Mouse (Mus musculus) forebrain, embryonic 11.5 days (tissue): ENCODE data around the gene Rab11fip4. TPM values are rescaled to one million over a fixed set of nuclear protein-coding genes. Genes with fewer than 3 reads are reported as not detected.

Experiments
- ATAC-seq: fragments of 200-750 bp; cut with Nextera tagmentation; replicated peaks from 2 replicates; pipeline ENCODE4 v1.8.0; 2017; ENCODE audit warnings: moderate TSS enrichment; ENCODE audit not compliant: low FRiP score
- DNase-seq: peaks from one replicate; pipeline ENCODE4 v3.0.0-alpha.2; 2017; ENCODE audit warnings: low spot score
- H3K27ac ChIP-seq: fragments of 300-500 bp; sonication (generic); 2 replicates; pipeline ENCODE4 v1.5.1; 2014; ENCODE audit warnings: low read depth, low read length
- H3K27me3 ChIP-seq: fragments of 300-500 bp; sonication (generic); 2 replicates; pipeline ENCODE4 v1.6.1; 2014; ENCODE audit warnings: mild to moderate bottlenecking, low read length, mixed read lengths; ENCODE audit not compliant: control insufficient read depth, insufficient read depth
- H3K36me3 ChIP-seq: fragments of 300-500 bp; sonication (generic); 2 replicates; pipeline ENCODE4 v1.6.1; 2014; ENCODE audit warnings: mild to moderate bottlenecking, low read length, moderate library complexity, mixed read lengths; ENCODE audit not compliant: control insufficient read depth, insufficient read depth
- H3K4me1 ChIP-seq: fragments of 300-500 bp; sonication (generic); replicated peaks from 2 replicates; pipeline ENCODE4 v1.6.1; 2014; ENCODE audit warnings: low read length, mixed read lengths; ENCODE audit not compliant: control insufficient read depth, insufficient read depth
- H3K4me2 ChIP-seq: fragments of 300-500 bp; sonication (generic); 2 replicates; pipeline ENCODE4 v1.6.1; 2014; ENCODE audit warnings: low read depth, mild to moderate bottlenecking, low read length, moderate library complexity, mixed read lengths; ENCODE audit not compliant: severe bottlenecking
- H3K4me3 ChIP-seq: fragments of 300-500 bp; sonication (generic); 2 replicates; pipeline ENCODE4 v1.5.1; 2014; ENCODE audit warnings: low read depth, low read length
- H3K9ac ChIP-seq: fragments of 300-500 bp; sonication (generic); 2 replicates; pipeline ENCODE4 v1.6.1; 2014; ENCODE audit warnings: low read length
- H3K9me3 ChIP-seq: fragments of 300-500 bp; sonication (generic); 2 replicates; pipeline ENCODE4 v1.6.1; 2016; ENCODE audit warnings: low read length, mixed read lengths; ENCODE audit not compliant: control insufficient read depth
- WGBS: fragments of 180-500 bp; shearing (Covaris S2); extraction: QIAGEN DNeasy Blood & Tissue Kit; methylation state at CpG from one replicate; pipeline ENCODE4 v1.1.7; 2014; 5-methylcytosine and 5-hydroxymethylcytosine counted together
- polyA plus RNA-seq: library from polyadenylated mRNA; unstranded; fragments of >200 nt; fragmentation: Nextera tagmentation; extraction: Ambion mirVana; gene quantifications from 2 replicates; pipeline ENCODE4 v1.2.1, GENCODE M21; 2014

Gene Rab11fip4
- polyA plus RNA-seq, 1 experiment from 2014 or later = 16.0 TPM

DNA sequence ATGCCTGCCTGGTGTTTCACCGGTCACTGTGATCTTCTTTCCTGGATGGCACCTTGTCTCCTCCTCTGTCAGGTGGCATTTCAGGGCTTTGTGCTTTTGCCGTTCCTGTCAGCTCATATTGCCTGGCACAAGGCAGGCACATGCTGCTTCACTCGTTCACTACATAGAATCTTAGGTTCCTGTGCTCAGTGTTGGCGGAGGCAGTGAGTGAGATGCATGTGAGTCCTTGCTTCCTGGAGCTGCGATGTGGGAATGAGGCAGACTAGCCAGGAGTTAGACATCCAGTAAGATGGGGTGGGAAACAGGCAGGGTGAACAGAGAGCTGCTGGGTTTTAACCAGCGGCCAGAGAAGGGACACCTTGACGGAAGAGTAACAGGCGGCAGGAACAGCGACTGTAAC lies 72.1 kb downstream of the Rab11fip4 start:
- no peaks in the 10 kb centered on the region for H3K9me3 ChIP-seq
- DNase-seq (no peak), ATAC-seq (no peak)
- H3K27ac ChIP-seq = no peak overlapping the region
- H3K4me2 ChIP-seq = no peak overlapping the region
- peaks cover 13% of the 10 kb centered on the region for H3K4me1 ChIP-seq
- H3K36me3 ChIP-seq = no peaks in the 10 kb centered on the region
- WGBS = 93% methylated on average over 9 of the region's 9 CpGs
- H3K4me3 ChIP-seq = no peak overlapping the region
- no peaks in the 10 kb centered on the region for H3K27me3 ChIP-seq
- no peak overlapping the region for H3K9ac ChIP-seq

DNA sequence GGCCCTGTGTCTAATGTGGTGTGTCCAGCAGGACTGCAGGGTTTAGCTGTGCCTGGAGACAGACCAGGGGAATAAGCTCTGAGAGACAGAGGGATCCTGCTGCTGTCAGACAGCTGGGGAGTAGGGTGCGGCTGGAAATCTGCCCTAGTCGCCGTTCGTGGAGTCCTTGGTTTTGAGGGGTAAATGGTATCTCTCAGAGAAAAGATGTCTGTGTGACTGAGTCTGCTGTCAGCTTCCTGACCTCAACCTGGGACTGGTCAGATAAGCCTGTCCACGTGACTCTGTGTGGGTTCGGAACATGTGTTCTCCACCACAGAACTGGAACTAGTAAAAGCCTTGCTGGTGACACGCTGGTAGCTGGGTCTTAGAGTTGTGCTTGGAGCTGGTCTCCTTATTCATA lies 72.6 kb downstream of the Rab11fip4 start:
- no peak overlapping the region for H3K4me3 ChIP-seq
- peaks cover 13% of the 10 kb centered on the region for H3K4me1 ChIP-seq
- no peak for DNase-seq
- no peaks in the 10 kb centered on the region for H3K9me3 ChIP-seq
- WGBS = 90% methylated on average over 7 of the region's 7 CpGs
- H3K36me3 ChIP-seq = no peaks in the 10 kb centered on the region
- no peak overlapping the region for H3K9ac ChIP-seq
- no peak for ATAC-seq
- no peak overlapping the region for H3K4me2 ChIP-seq
- H3K27ac ChIP-seq = no peak overlapping the region
- H3K27me3 ChIP-seq = no peaks in the 10 kb centered on the region

DNA sequence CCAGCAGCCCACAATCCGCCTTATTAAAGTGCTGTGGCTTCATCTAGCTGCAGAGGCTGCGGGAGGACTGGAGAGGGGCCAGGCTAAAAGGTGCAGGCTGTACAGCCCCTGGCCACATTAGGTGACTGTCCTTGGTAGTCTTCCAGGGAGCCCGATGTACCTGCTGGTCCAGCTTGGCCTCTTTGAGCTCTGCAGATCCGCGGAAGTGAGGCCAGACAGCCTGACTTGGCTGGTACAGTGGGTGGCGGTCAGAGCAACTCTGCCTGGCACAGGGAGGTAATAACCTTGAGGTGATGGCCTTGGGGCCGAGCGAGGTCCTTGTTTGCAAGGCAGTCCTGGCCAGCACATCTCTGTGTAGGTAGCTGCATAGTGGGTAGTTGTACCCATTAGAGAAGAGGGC lies 75.5 kb downstream of the Rab11fip4 start:
- Histone ChIP-seq H3K4me3 (no peak overlapping the region), H3K9ac (no peak overlapping the region), H3K27me3 (no peaks in the 10 kb centered on the region), H3K36me3 (no peaks in the 10 kb centered on the region), H3K27ac (no peak overlapping the region), H3K4me2 (no peak overlapping the region), H3K9me3 (no peaks in the 10 kb centered on the region), H3K4me1 (peaks cover 16% of the 10 kb centered on the region)
- DNase-seq (no peak), ATAC-seq (no peak)
- 89% methylated on average over 8 of the region's 8 CpGs for WGBS

DNA sequence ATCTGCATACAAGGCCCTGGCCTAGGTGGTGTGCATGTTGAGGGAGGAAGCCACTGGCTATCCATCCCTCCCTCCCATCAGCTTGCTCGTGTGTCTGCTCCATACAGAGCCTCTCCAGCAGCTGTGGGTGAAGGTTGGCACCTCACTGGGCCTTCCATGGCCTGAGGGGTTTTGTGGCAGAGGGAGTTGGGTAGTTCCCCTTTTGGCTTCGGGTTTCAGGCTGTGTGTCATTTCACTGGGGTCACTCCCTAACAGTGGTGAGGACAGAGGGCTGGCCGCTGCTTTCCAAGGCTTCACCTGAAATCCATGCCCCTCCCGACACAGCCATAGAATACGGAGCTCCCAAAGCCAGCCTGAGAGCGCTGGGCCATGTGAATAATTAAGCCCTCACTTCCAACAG lies 78.2 kb downstream of the Rab11fip4 start:
- H3K4me3 ChIP-seq = no peak overlapping the region
- no peak overlapping the region for H3K27ac ChIP-seq
- no peak overlapping the region for H3K4me2 ChIP-seq
- ATAC-seq (no peak), DNase-seq (no peak)
- H3K36me3 ChIP-seq = no peaks in the 10 kb centered on the region
- H3K4me1 ChIP-seq = peaks cover 6% of the 10 kb centered on the region; the same call in 1 of the 2 replicates
- no peaks in the 10 kb centered on the region for H3K27me3 ChIP-seq
- no peak overlapping the region for H3K9ac ChIP-seq
- 65% methylated on average over 6 of the region's 6 CpGs for WGBS
- no peaks in the 10 kb centered on the region for H3K9me3 ChIP-seq

DNA sequence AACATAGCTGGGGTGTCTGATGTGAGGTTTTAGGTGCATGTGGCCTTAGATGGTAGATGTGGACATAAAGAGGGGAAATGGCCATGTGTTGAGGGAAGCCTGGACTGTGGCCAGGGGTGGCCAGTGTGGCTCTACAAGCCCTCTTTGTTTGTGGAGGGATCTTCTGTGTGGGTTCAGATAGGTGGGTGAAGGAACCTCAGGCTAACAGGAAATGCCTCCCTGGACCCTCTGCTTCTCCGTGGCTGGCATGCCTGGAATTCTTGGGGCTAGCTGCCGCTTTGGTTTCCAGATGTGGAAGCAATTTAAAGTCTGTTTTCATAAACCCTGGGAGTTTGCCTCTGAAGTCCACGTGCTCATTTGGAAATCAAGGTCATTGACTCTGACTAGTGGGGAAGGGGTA lies 78.9 kb downstream of the Rab11fip4 start:
- WGBS = 65% methylated on average over 3 of the region's 3 CpGs
- ATAC-seq = no peak
- H3K9me3 ChIP-seq = no peaks in the 10 kb centered on the region
- no peaks in the 10 kb centered on the region for H3K36me3 ChIP-seq
- H3K4me2 ChIP-seq = no peak overlapping the region
- DNase-seq = no peak
- H3K27ac ChIP-seq = no peak overlapping the region
- no peaks in the 10 kb centered on the region for H3K27me3 ChIP-seq
- H3K9ac ChIP-seq = no peak overlapping the region
- no peak overlapping the region for H3K4me3 ChIP-seq
- peaks cover 6% of the 10 kb centered on the region; the same call in 1 of the 2 replicates for H3K4me1 ChIP-seq

DNA sequence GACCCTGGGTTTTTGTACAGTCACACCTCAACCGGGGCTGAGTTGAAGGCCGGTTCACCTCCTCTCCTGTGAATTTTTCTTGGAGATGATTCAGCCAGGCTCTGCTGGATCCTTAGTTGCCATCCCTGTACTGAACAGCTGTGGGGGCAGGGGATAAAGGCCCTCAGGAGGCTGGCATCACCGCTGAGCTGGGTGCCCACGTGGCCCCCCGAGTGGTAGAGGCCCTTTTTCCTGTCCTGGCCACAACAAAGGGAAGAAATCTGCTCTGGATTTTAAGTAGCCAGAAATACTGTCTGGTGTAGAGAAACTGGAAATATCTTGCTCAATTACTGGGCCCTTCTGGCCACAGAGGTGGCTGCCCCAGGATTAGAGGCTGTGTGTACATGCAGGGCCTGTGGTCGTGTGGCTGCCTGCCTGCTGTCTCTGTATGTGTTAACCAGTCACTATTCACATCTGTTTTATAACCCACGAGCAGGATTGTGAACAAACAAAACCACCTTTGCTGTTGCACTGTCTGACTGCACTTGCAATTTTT lies 79.5 kb downstream of the Rab11fip4 start:
- Histone ChIP-seq H3K27me3 (no peaks in the 10 kb centered on the region), H3K36me3 (no peaks in the 10 kb centered on the region), H3K9ac (no peak overlapping the region), H3K27ac (no peak overlapping the region), H3K4me1 (peaks cover 6% of the 10 kb centered on the region; the same call in 1 of the 2 replicates), H3K4me3 (no peak overlapping the region), H3K9me3 (no peaks in the 10 kb centered on the region), H3K4me2 (no peak overlapping the region)
- ATAC-seq (no peak), DNase-seq (no peak)
- WGBS = 74% methylated on average over 7 of the region's 7 CpGs

DNA sequence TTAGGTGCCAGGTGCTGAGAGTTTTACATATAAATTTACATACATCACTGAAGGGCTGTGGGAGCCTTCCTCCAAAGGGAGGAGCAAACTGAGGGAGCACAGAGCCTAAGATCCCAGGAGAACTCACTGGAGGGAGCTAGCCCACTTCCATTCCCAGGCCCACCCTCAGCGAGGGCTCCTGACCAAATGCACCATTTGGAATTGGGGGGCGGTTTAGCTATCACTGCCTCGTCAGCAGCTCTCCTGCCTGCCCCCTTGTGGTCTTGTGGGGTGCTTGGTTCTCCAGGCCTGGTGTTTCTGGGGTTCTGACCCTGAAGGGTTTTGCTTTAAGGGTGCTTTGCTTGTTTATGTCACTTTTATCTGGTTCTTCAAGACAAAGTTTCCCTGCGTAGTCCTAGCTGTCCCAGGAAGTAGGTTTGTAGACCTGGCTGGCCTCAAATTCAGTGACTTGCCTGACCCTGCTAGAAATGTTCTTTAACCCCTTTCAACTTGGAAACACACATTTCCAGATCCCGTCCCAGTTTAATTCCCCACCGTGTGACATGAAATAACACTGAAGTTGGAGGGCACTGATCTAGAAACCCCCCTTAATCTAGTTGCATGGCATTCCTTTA lies 80.8 kb downstream of the Rab11fip4 start:
- H3K27ac ChIP-seq = no peak overlapping the region
- no peaks in the 10 kb centered on the region for H3K36me3 ChIP-seq
- no peak overlapping the region for H3K9ac ChIP-seq
- WGBS = 56% methylated on average over 6 of the region's 6 CpGs
- H3K27me3 ChIP-seq = no peaks in the 10 kb centered on the region
- H3K4me3 ChIP-seq = no peak overlapping the region
- no peaks in the 10 kb centered on the region for H3K9me3 ChIP-seq
- no peak for ATAC-seq
- no peak overlapping the region for H3K4me2 ChIP-seq
- no peak for DNase-seq
- H3K4me1 ChIP-seq = peaks cover 4% of the 10 kb centered on the region; the same call in 1 of the 2 replicates

DNA sequence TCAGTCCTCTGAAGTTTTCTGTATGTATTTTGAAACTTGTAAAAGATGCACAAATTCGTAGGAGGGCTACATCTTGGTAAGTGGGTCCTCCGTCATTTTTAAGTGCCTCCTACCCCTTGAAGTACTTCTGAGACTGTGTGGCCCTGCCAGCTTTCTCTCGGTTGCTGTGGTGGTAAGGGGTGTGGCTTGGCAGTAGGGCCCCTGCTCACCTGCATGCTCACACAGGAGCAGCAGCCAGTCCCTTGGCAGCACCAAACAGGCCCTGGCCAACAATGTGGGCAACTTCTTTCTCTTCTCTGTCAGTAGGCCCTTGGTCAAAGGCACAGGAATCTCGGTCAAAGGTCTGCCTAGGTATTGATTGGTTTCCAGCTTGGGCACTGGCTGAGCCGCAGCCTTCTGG lies 82.1 kb downstream of the Rab11fip4 start:
- H3K9ac ChIP-seq = no peak overlapping the region
- no peak overlapping the region for H3K4me2 ChIP-seq
- H3K4me3 ChIP-seq = no peak overlapping the region
- DNase-seq (no peak), ATAC-seq (no peak)
- H3K27me3 ChIP-seq = no peaks in the 10 kb centered on the region
- 79% methylated on average over 5 of the region's 5 CpGs for WGBS
- peaks cover 4% of the 10 kb centered on the region; the same call in 1 of the 2 replicates for H3K4me1 ChIP-seq
- no peaks in the 10 kb centered on the region for H3K9me3 ChIP-seq
- H3K27ac ChIP-seq = no peak overlapping the region
- H3K36me3 ChIP-seq = no peaks in the 10 kb centered on the region

DNA sequence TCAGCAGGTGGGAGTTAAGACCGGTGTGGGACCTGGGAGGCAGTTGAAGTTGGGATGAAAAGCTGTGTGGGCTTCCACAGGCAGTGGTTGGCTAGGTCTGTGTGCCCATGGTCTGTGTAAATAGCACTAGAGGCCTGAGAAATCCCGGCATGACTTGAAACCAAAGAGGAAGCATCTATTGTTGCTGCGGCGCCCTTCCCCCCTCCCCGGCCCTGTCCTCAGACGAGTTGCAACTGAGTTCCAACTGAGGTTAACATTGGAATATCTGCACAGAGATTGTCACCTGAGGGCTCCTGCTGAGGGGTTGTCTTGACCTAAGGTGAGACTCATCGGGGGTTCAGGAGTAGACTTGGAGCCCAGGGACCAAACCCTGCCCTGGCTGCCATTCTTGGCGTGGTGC lies 82.7 kb downstream of the Rab11fip4 start:
- no peak overlapping the region for H3K27ac ChIP-seq
- no peaks in the 10 kb centered on the region for H3K36me3 ChIP-seq
- no peaks in the 10 kb centered on the region for H3K27me3 ChIP-seq
- peaks cover 4% of the 10 kb centered on the region; the same call in 1 of the 2 replicates for H3K4me1 ChIP-seq
- H3K4me2 ChIP-seq = no peak overlapping the region
- 70% methylated on average over 8 of the region's 8 CpGs for WGBS
- H3K9me3 ChIP-seq = no peaks in the 10 kb centered on the region
- H3K9ac ChIP-seq = no peak overlapping the region
- DNase-seq = no peak
- H3K4me3 ChIP-seq = no peak overlapping the region
- ATAC-seq = no peak
